Mouse (Mus musculus) Muller cell, postnatal 12 days (primary cell): ENCODE measurements around the gene Nek9.

Experiments used
- DNase-seq: peaks from one replicate; pipeline ENCODE4 v3.0.0-alpha.2; 2015; ENCODE audit errors: inconsistent ontology term

Nek9 gene

GRCm38 (mm10) chr12:85263190-85263589 lies 76.0 kb downstream of the Nek9 start:
- DNase-seq: no peak

GRCm38 (mm10) chr12:85262489-85262888 lies 76.7 kb downstream of the Nek9 start:
- no peak for DNase-seq

- DNase-seq: no peak
Observed at GRCm38 (mm10) chr12:85257008-85257639, 82.0 kb downstream of the Nek9 start.

GRCm38 (mm10) chr12:85256074-85256751 lies 82.9 kb downstream of the Nek9 start:
- no peak for DNase-seq

GRCm38 (mm10) chr12:85252083-85252482 lies 87.1 kb downstream of the Nek9 start:
- peak; percentile 74 for DNase-seq
